In the genomic region with DNA sequence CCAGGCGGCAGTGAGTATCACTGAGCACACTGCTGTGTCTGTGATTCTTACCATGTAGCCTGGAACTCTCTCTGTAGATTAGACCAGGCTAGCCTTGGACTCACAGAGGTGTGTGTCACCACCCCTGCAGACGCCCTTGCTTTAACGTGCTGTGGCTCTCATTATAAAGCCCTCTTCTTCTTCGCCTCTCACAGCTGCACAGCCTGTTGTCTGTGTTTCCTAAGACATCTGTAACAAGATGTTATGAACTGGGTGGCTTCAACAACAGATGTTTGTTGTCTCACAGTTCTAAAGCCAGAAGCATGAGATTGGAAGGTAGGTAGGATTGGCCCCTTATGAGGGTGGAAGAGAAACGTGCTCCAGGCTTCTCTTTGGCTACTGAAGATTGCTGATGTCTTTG, we compare ENCODE assay signal across 25 mouse cellular contexts.
DNase-seq lines count a peak whose midpoint lies in the region; ATAC-seq and TF ChIP-seq lines count a peak whose summit lies in the region.
"Had no signal": no experiment of that assay in that cellular context is flagged by ENCODE, and none has a peak within 500 bp of the region (broad histone marks: within the 10 kb centered on the region; RNA-seq: fewer than 3 reads in every experiment).

No protein-coding gene starts in this region.

- TF ChIP-seq CTCF in thymus, adult 2 months (IDR thresholded peaks at IDR 0.05; ENCODE audit: borderline replicate concordance, control insufficient read depth, extremely low read depth, insufficient read depth, low read length, poor library complexity) = no peak

- H3K27me3 ChIP-seq in thymus, adult 2 months (ENCODE audit: control insufficient read depth, insufficient read depth, low read length) = no peaks in the 10 kb centered on the region
- H3K27me3 ChIP-seq in forebrain, embryonic 11.5 days (ENCODE audit: control insufficient read depth, insufficient read depth, low read length) = no peaks in the 10 kb centered on the region
- H3K27me3 ChIP-seq: heart, embryonic 12.5 days; heart, embryonic 15.5 days; hindbrain, embryonic 12.5 days; hindbrain, embryonic 15.5 days had no signal

- H3K4me3 ChIP-seq in thymus, adult 2 months (ENCODE audit: control insufficient read depth, insufficient read depth, low read length) = no peak overlapping the region
- no peak overlapping the region for H3K4me3 ChIP-seq in forebrain, embryonic 11.5 days (ENCODE audit: low read depth, low read length)
- H3K4me3 ChIP-seq: forebrain, embryonic 10.5 days; heart, embryonic 12.5 days; heart, embryonic 15.5 days; hindbrain, embryonic 12.5 days; hindbrain, embryonic 15.5 days had no signal

- H3K36me3 ChIP-seq in thymus, adult 2 months (ENCODE audit: control insufficient read depth, insufficient read depth, low read length) = no peaks in the 10 kb centered on the region
- no peaks in the 10 kb centered on the region for H3K36me3 ChIP-seq in forebrain, embryonic 11.5 days (ENCODE audit: control insufficient read depth, insufficient read depth, low read length)
- H3K36me3 ChIP-seq: forebrain, embryonic 10.5 days; heart, embryonic 12.5 days; heart, embryonic 15.5 days; hindbrain, embryonic 12.5 days; hindbrain, embryonic 15.5 days had no signal

- H3K27ac ChIP-seq in thymus, adult 2 months (ENCODE audit: control insufficient read depth, insufficient read depth, low read length) = peak overlapping the region; percentile 99
- H3K27ac ChIP-seq in forebrain, embryonic 11.5 days (ENCODE audit: low read depth, low read length) = no peak overlapping the region
- H3K27ac ChIP-seq: forebrain, embryonic 10.5 days; heart, embryonic 15.5 days; hindbrain, embryonic 12.5 days; hindbrain, embryonic 15.5 days had no signal

- ATAC-seq in forebrain, embryonic 11.5 days (replicated peaks; ENCODE audit: low FRiP score) = no peak
- ATAC-seq: activated CD4-positive, CD25-positive, alpha-beta regulatory T cell, adult 4 months; CD4-positive, CD25-positive, alpha-beta regulatory T cell, adult 4 months; forebrain, embryonic 14.5 days; forebrain, postnatal 0 days had no signal

- no peak for TF ChIP-seq POLR2A in thymus, adult 2 months (IDR thresholded peaks at IDR 0.05; ENCODE audit: control insufficient read depth, extremely low read depth, insufficient read depth, low read length, poor library complexity)

- peaks cover 58% of the 10 kb centered on the region for H3K4me1 ChIP-seq in thymus, adult 2 months (replicated peaks; ENCODE audit: control insufficient read depth, insufficient read depth, low read length)
- H3K4me1 ChIP-seq in forebrain, embryonic 11.5 days (replicated peaks; ENCODE audit: control insufficient read depth, insufficient read depth, low read length) = no peaks in the 10 kb centered on the region

- H3K9me3 ChIP-seq in forebrain, embryonic 11.5 days (ENCODE audit: control insufficient read depth, low read length) = no peaks in the 10 kb centered on the region
- H3K9me3 ChIP-seq: forebrain, embryonic 10.5 days; heart, embryonic 12.5 days; heart, embryonic 15.5 days; hindbrain, embryonic 12.5 days; hindbrain, embryonic 15.5 days had no signal

- no peak overlapping the region for H3K4me2 ChIP-seq in forebrain, embryonic 11.5 days (ENCODE audit: low read depth, low read length, severe bottlenecking)
- H3K4me2 ChIP-seq: heart, embryonic 12.5 days; heart, embryonic 15.5 days; hindbrain, embryonic 12.5 days; hindbrain, embryonic 15.5 days had no signal

- 31% methylated on average over 5 of the region's 5 CpGs for WGBS in thymus, adult 2 months
- WGBS in forebrain, embryonic 11.5 days = 89% methylated on average over 5 of the region's 5 CpGs

- DNase-seq in thymus, adult 2 months = peak; percentile 49
- peak; percentile 74 for DNase-seq in thymus, postnatal 0 days (ENCODE audit: low spot score)
- DNase-seq in thymus, postnatal 25 days = peak; percentile 61
- no peak for DNase-seq in frontal cortex, postnatal 10 days (ENCODE audit: low spot score in 2 of 2)
- no peak for DNase-seq in forebrain, embryonic 11.5 days (ENCODE audit: low spot score)
- no peak for DNase-seq in T-cell, adult 2 months (ENCODE audit: low spot score)
- DNase-seq: adrenal gland, adult 8-10 months; adrenal gland, postnatal 25 days; cerebellum, adult 11-12 months; cerebellum, adult 8-10 months; cerebellum, postnatal 10 days; cerebellum, postnatal 36 days; embryo, embryonic 11 days; forebrain, postnatal 0 days; gastrocnemius, postnatal 25 days; heart, adult 18-20 months; heart, postnatal 14 days had no signal

- H3K9ac ChIP-seq in forebrain, embryonic 11.5 days (ENCODE audit: low read length) = no peak overlapping the region
- H3K9ac ChIP-seq: forebrain, postnatal 0 days; heart, embryonic 12.5 days; heart, embryonic 15.5 days; hindbrain, embryonic 12.5 days; hindbrain, embryonic 15.5 days had no signal

Comparison
In these comparisons a context has a peak if more than half of its experiments do, and no peak if none do; other contexts are left out.
1. DNase-seq: peak in thymus, adult 2 months (single experiment), thymus, postnatal 0 days (single experiment) and thymus, postnatal 25 days (single experiment); none in frontal cortex, postnatal 10 days (0 of 2), forebrain, embryonic 11.5 days (single experiment) and T-cell, adult 2 months (single experiment).